Comparison of ENCODE assay signal across 22 mouse cellular contexts in genomic region chr17:28081856-28082255, GRCm38 (mm10). TPM values are rescaled to one million over a fixed set of nuclear protein-coding genes. Genes with fewer than 3 reads are reported as not detected.
DNase-seq lines count a peak whose midpoint lies in the region; ATAC-seq and TF ChIP-seq lines count a peak whose summit lies in the region.
"Had no signal": no experiment of that assay in that cellular context is flagged by ENCODE, and none has a peak within 500 bp of the region (broad histone marks: within the 10 kb centered on the region; RNA-seq: fewer than 3 reads in every experiment).

No protein-coding gene starts in this region.

- no peak overlapping the region for H3K9ac ChIP-seq in kidney, embryonic 15.5 days
- H3K9ac ChIP-seq in ES-E14 (ENCODE audit: insufficient read depth, low read depth, low read length, poor library complexity, severe bottlenecking) = no peak overlapping the region; the same call in 1 of the 2 replicates
- H3K9ac ChIP-seq in liver, embryonic 12.5 days = no peak overlapping the region
- H3K9ac ChIP-seq: forebrain, postnatal 0 days; hindbrain, embryonic 12.5 days; hindbrain, embryonic 15.5 days; intestine, embryonic 15.5 days had no signal

- WGBS in kidney, embryonic 15.5 days = 92% methylated on average over 7 of the region's 7 CpGs
- WGBS in liver, embryonic 12.5 days (ENCODE audit: insufficient replicate concordance) = 75% methylated on average over 7 of the region's 7 CpGs

- no peak for ATAC-seq in kidney, embryonic 15.5 days (replicated peaks; ENCODE audit: low FRiP score)
- no peak for ATAC-seq in liver, embryonic 12.5 days
- ATAC-seq: forebrain, embryonic 14.5 days; forebrain, postnatal 0 days; intestine, embryonic 15.5 days had no signal

- H3K4me1 ChIP-seq in kidney, embryonic 15.5 days = peaks cover 52% of the 10 kb centered on the region
- peaks cover 77% of the 10 kb centered on the region for H3K4me1 ChIP-seq in E14TG2a.4 (replicated peaks; ENCODE audit: low read depth, low read length)
- H3K4me1 ChIP-seq in ES-E14 (ENCODE audit: control insufficient read depth in 2 of 2, insufficient read depth in 2 of 2, low read length in 2 of 2, poor library complexity in 1 of 2) = peaks cover under 1 to 23% of the 10 kb centered on the region in 2 experiments; a peak in 3 of 4 replicates
- peaks cover 38% of the 10 kb centered on the region for H3K4me1 ChIP-seq in liver, embryonic 12.5 days

- H3K27me3 ChIP-seq in kidney, embryonic 15.5 days = 0 out of 2 replicates have a peak, but pooled peaks cover 7% of the 10 kb centered on the region
- H3K27me3 ChIP-seq in E14TG2a.4 (ENCODE audit: insufficient read depth, low read length) = no peaks in the 10 kb centered on the region
- H3K27me3 ChIP-seq in liver, embryonic 12.5 days (replicated peaks) = peaks cover 26% of the 10 kb centered on the region
- H3K27me3 ChIP-seq: intestine, embryonic 15.5 days had no signal

- no peak for TF ChIP-seq CTCF in E14TG2a.4 (conservative IDR thresholded peaks at IDR 0.05; ENCODE audit: low read length)

- in situ Hi-C loops in ES-E14 (cut with MboI; ENCODE audit: low sequenced_read_pairs in 2 of 2, unreplicated experiment in 2 of 2) = no loop called here

- H3K27ac ChIP-seq in kidney, embryonic 15.5 days = peak overlapping the region; percentile 75
- H3K27ac ChIP-seq in ES-E14 (ENCODE audit: insufficient read depth, low read depth, low read length, poor library complexity, severe bottlenecking) = peak overlapping the region; percentile 20; the same call in 1 of the 2 replicates
- H3K27ac ChIP-seq in liver, embryonic 12.5 days = no peak overlapping the region
- H3K27ac ChIP-seq: gastrocnemius, adult 2 months; hindbrain, embryonic 12.5 days; hindbrain, embryonic 15.5 days; intestine, embryonic 15.5 days had no signal

- H3K36me3 ChIP-seq in kidney, embryonic 15.5 days = no peaks in the 10 kb centered on the region
- H3K36me3 ChIP-seq in E14TG2a.4 (ENCODE audit: insufficient read depth, low read length) (no peaks in the 10 kb centered on the region), ES-E14 (ENCODE audit: control insufficient read depth, insufficient read depth, low read length, poor library complexity, severe bottlenecking) (no peaks in the 10 kb centered on the region)
- no peaks in the 10 kb centered on the region for H3K36me3 ChIP-seq in liver, embryonic 12.5 days
- H3K36me3 ChIP-seq: hindbrain, embryonic 12.5 days; hindbrain, embryonic 15.5 days; intestine, embryonic 15.5 days had no signal

- no peak overlapping the region for H3K4me2 ChIP-seq in kidney, embryonic 15.5 days
- no peak overlapping the region for H3K4me2 ChIP-seq in liver, embryonic 12.5 days
- H3K4me2 ChIP-seq: heart, embryonic 11.5 days; hindbrain, embryonic 12.5 days; hindbrain, embryonic 15.5 days had no signal

- DNase-seq in kidney, postnatal 36 days = no peak
- DNase-seq in ES-E14 (ENCODE audit: low read depth, low spot score) = no peak
- DNase-seq in induced T-regulatory cell, adult 2 months (ENCODE audit: low read depth) = peak; percentile 42
- no peak for DNase-seq in urinary bladder, postnatal 14 days (ENCODE audit: low spot score)
- no peak for DNase-seq in cerebellum, adult 9-11 months
- DNase-seq: cerebellum, adult 11-12 months; gastrocnemius, adult 2 months; gastrocnemius, postnatal 14 days; heart, adult 11 months had no signal

- H3K4me3 ChIP-seq in kidney, embryonic 15.5 days (replicated peaks) = no peak overlapping the region
- H3K4me3 ChIP-seq in E14TG2a.4 (replicated peaks; ENCODE audit: low read length) (peak overlapping the region; percentile 96), ES-E14 (ENCODE audit: insufficient read depth in 1 of 2, low read depth in 1 of 2, low read length in 2 of 2, poor library complexity in 1 of 2, severe bottlenecking in 1 of 2) (0 out of 4 replicates have a peak overlapping the region, but pooled peaks of 1 of the 2 experiments have one; percentile 11)
- H3K4me3 ChIP-seq in liver, embryonic 12.5 days = no peak overlapping the region
- H3K4me3 ChIP-seq: gastrocnemius, adult 2 months; hindbrain, embryonic 12.5 days; hindbrain, embryonic 15.5 days; intestine, embryonic 15.5 days had no signal

- no peaks in the 10 kb centered on the region for H3K9me3 ChIP-seq in kidney, embryonic 15.5 days (replicated peaks)
- H3K9me3 ChIP-seq in E14TG2a.4 (ENCODE audit: low read length) = no peaks in the 10 kb centered on the region
- no peaks in the 10 kb centered on the region for H3K9me3 ChIP-seq in ES-E14 (ENCODE audit: control insufficient read depth, insufficient read depth, low read depth, low read length)
- H3K9me3 ChIP-seq in liver, embryonic 12.5 days (replicated peaks) = no peaks in the 10 kb centered on the region
- H3K9me3 ChIP-seq: hindbrain, embryonic 12.5 days; hindbrain, embryonic 15.5 days; intestine, embryonic 15.5 days had no signal

TF ChIP-seq in ES-E14, 5 proteins besides CTCF, POLR2A, EP300 and RAD21:
- TF ChIP-seq MAFK (IDR thresholded peaks at IDR 0.05; ENCODE audit: insufficient read depth, low read depth, low read length) = no peak
- TF ChIP-seq ZNF384 (IDR thresholded peaks at IDR 0.05; ENCODE audit: low read depth, low read length) = no peak
- no peak for TF ChIP-seq CHD2 (IDR thresholded peaks at IDR 0.05; ENCODE audit: low read depth, low read length)
- peak; percentile 17; the same call in 1 of the 2 replicates for TF ChIP-seq HCFC1 (IDR thresholded peaks at IDR 0.05; ENCODE audit: borderline replicate concordance, insufficient read depth, low read length)

RNA-seq across cellular contexts. Expression of gene Tcp11, which starts 1.4 kb away (rescaled TPM):
- polyA plus RNA-seq in kidney, embryonic 15.5 days (2015; fragmentation: Nextera tagmentation; extraction: Ambion mirVana) = 5.8 and 6.1 TPM in 2 replicates
- 4.8 and 7.3 TPM in 2 replicates for total RNA-seq in ES-E14 (2012; rRNA removed)
- polyA plus RNA-seq in liver, embryonic 12.5 days (2016; fragmentation: Nextera tagmentation; extraction: Ambion mirVana) = 0.44 and 0.53 TPM in 2 replicates
- total RNA-seq: adrenal gland, postnatal 25 days; CH12.LX; gastrocnemius, adult 2 months; gastrocnemius, postnatal 14 days; heart, postnatal 25 days had no signal
- polyA plus RNA-seq: adrenal gland, adult 2 months had no signal
